13 mouse cellular contexts compared by ENCODE assay signal in the genomic region with DNA sequence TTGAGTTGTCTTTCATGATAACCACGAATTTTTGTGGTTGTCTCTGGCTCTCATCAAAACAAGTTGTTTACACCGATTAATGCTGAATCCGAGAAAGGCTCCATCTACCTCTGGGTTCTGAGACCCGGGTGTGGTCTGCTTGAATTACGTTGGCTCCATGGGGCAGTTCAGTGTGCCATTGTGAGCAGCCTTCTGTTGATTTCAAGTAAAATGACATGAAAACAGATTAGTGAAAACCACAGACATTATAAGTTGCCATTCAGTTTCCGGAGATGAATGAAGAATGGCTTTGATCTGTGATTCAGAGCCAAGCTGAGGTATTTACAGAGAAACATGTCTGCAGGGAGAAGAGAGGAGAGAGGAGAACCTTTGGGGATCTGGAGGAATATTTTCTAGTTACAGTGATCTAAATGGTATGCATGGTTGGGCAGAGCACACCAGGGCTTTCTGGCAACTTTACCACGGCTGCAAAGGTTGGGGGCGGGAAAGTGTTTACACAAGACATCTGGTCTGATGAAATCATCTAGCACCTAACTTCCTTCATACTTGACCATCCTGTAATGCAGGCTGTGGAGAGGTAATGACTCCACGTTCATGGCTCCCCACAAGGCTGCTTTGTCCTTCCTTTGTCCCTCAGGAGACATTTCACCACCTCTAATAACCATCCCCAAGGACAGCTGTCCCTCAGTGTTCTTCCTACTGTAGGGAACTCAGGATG.
DNase-seq lines count a peak whose midpoint lies in the region; ATAC-seq and TF ChIP-seq lines count a peak whose summit lies in the region.
"Had no signal": no experiment of that assay in that cellular context is flagged by ENCODE, and none has a peak within 500 bp of the region (broad histone marks: within the 10 kb centered on the region; RNA-seq: fewer than 3 reads in every experiment).

No protein-coding gene starts in this region.

- TF ChIP-seq POLR2A in MEL (IDR thresholded peaks at IDR 0.05; ENCODE audit: control insufficient read depth in 1 of 2, insufficient read depth in 1 of 2, low read depth in 1 of 2, low read length in 2 of 2, poor library complexity in 1 of 2) (no peak), myocyte (IDR thresholded peaks at IDR 0.05; ENCODE audit: insufficient read length, low read depth) (no peak)

- H3K79me2 ChIP-seq in MEL (ENCODE audit: control insufficient read depth, insufficient read depth, low read length, poor library complexity) (no peaks in the 10 kb centered on the region), myocyte (ENCODE audit: control insufficient read depth, insufficient read depth) (no peaks in the 10 kb centered on the region)

- H3K4me3 ChIP-seq in kidney, embryonic 15.5 days (replicated peaks) = no peak overlapping the region
- H3K4me3 ChIP-seq in kidney, embryonic 16.5 days (ENCODE audit: low read length) = no peak overlapping the region
- H3K4me3 ChIP-seq in MEL (ENCODE audit: control insufficient read depth in 1 of 2, insufficient read depth in 1 of 2, low read depth in 2 of 2, low read length in 2 of 2) (no peak overlapping the region), myocyte (no peak overlapping the region)
- no peak overlapping the region for H3K4me3 ChIP-seq in hindbrain, embryonic 11.5 days (ENCODE audit: low read depth, low read length)
- no peak overlapping the region for H3K4me3 ChIP-seq in forebrain, embryonic 16.5 days (replicated peaks; ENCODE audit: low read length)
- H3K4me3 ChIP-seq: hindbrain, embryonic 13.5 days; megakaryocyte, embryonic 14.5 days; neural tube, embryonic 12.5 days had no signal

- DNase-seq in MEL (ENCODE audit: low read depth, low spot score) = no peak
- no peak for DNase-seq in hindbrain, embryonic 11.5 days (ENCODE audit: low spot score)
- no peak for DNase-seq in cerebellum, adult 18-20 months
- DNase-seq: cerebellum, adult 11 months; gastrocnemius, postnatal 25 days had no signal

- H3K4me2 ChIP-seq in kidney, embryonic 15.5 days = no peak overlapping the region
- H3K4me2 ChIP-seq in kidney, embryonic 16.5 days (replicated peaks; ENCODE audit: low read depth, low read length) = no peak overlapping the region
- peak overlapping the region; percentile 21 for H3K4me2 ChIP-seq in myocyte (ENCODE audit: low read depth)
- H3K4me2 ChIP-seq in hindbrain, embryonic 11.5 days (replicated peaks; ENCODE audit: low read depth, low read length) = no peak overlapping the region
- H3K4me2 ChIP-seq in forebrain, embryonic 16.5 days (ENCODE audit: low read length) = no peak overlapping the region
- H3K4me2 ChIP-seq: hindbrain, embryonic 13.5 days; neural tube, embryonic 12.5 days had no signal

- peaks cover 39% of the 10 kb centered on the region for H3K4me1 ChIP-seq in kidney, embryonic 15.5 days
- peaks cover 18% of the 10 kb centered on the region for H3K4me1 ChIP-seq in kidney, embryonic 16.5 days (ENCODE audit: insufficient read depth, low read length)
- peaks cover 0 to 18% of the 10 kb centered on the region in 2 experiments; a peak in 2 of 4 replicates for H3K4me1 ChIP-seq in MEL (ENCODE audit: control insufficient read depth in 1 of 2, insufficient read depth in 2 of 2, low read length in 2 of 2)
- no peaks in the 10 kb centered on the region for H3K4me1 ChIP-seq in hindbrain, embryonic 11.5 days (replicated peaks; ENCODE audit: control insufficient read depth, insufficient read depth, low read length)
- H3K4me1 ChIP-seq in forebrain, embryonic 16.5 days (replicated peaks; ENCODE audit: control insufficient read depth, insufficient read depth, low read length) = no peaks in the 10 kb centered on the region
- H3K4me1 ChIP-seq: neural tube, embryonic 12.5 days had no signal

- H3K27ac ChIP-seq in kidney, embryonic 15.5 days = no peak overlapping the region
- H3K27ac ChIP-seq in kidney, embryonic 16.5 days (ENCODE audit: low read length) = no peak overlapping the region
- H3K27ac ChIP-seq in MEL (ENCODE audit: control insufficient read depth, low read depth, low read length) = no peak overlapping the region; the same call in 1 of the 2 replicates
- H3K27ac ChIP-seq in hindbrain, embryonic 11.5 days (ENCODE audit: low read depth, low read length) = no peak overlapping the region
- H3K27ac ChIP-seq in forebrain, embryonic 16.5 days (ENCODE audit: low read length) = no peak overlapping the region
- H3K27ac ChIP-seq: hindbrain, embryonic 13.5 days; neural tube, embryonic 12.5 days had no signal

- H3K27me3 ChIP-seq in kidney, embryonic 15.5 days = no peaks in the 10 kb centered on the region
- no peaks in the 10 kb centered on the region for H3K27me3 ChIP-seq in kidney, embryonic 16.5 days (ENCODE audit: insufficient read depth, low read length)
- H3K27me3 ChIP-seq in MEL (ENCODE audit: control insufficient read depth in 1 of 2, insufficient read depth in 2 of 2, low read length in 2 of 2) = no peaks in the 10 kb centered on the region
- H3K27me3 ChIP-seq in myocyte (ENCODE audit: control insufficient read depth, insufficient read depth, insufficient read length) = no peaks in the 10 kb centered on the region
- no peaks in the 10 kb centered on the region for H3K27me3 ChIP-seq in hindbrain, embryonic 11.5 days (ENCODE audit: control insufficient read depth, insufficient read depth, low read length)
- no peaks in the 10 kb centered on the region for H3K27me3 ChIP-seq in forebrain, embryonic 16.5 days (replicated peaks; ENCODE audit: control insufficient read depth, insufficient read depth, low read length)
- H3K27me3 ChIP-seq: hindbrain, embryonic 13.5 days; neural tube, embryonic 12.5 days had no signal

- no peak for TF ChIP-seq RAD21 in MEL (IDR thresholded peaks at IDR 0.05; ENCODE audit: low read depth, low read length)

- no peak overlapping the region for H3ac ChIP-seq in myocyte (ENCODE audit: control insufficient read depth, insufficient read length)

- no peak overlapping the region for H3K9ac ChIP-seq in kidney, embryonic 15.5 days
- no peak overlapping the region for H3K9ac ChIP-seq in kidney, embryonic 16.5 days (replicated peaks; ENCODE audit: low read length)
- H3K9ac ChIP-seq in MEL (ENCODE audit: control insufficient read depth, low read depth, low read length, poor library complexity, severe bottlenecking) = no peak overlapping the region
- H3K9ac ChIP-seq in hindbrain, embryonic 11.5 days (ENCODE audit: low read depth, low read length) = no peak overlapping the region
- no peak overlapping the region for H3K9ac ChIP-seq in forebrain, embryonic 16.5 days (replicated peaks; ENCODE audit: low read depth, low read length)
- H3K9ac ChIP-seq: hindbrain, embryonic 13.5 days; neural tube, embryonic 12.5 days had no signal

- TF ChIP-seq EP300 in MEL (IDR thresholded peaks at IDR 0.05; ENCODE audit: low read depth in 1 of 2, low read length in 2 of 2) = no peak

- H3K9me3 ChIP-seq in kidney, embryonic 15.5 days (replicated peaks) = no peaks in the 10 kb centered on the region
- H3K9me3 ChIP-seq in kidney, embryonic 16.5 days (ENCODE audit: low read length) = no peaks in the 10 kb centered on the region
- no peaks in the 10 kb centered on the region for H3K9me3 ChIP-seq in MEL (replicated peaks; ENCODE audit: insufficient read depth, low read length)
- H3K9me3 ChIP-seq in hindbrain, embryonic 11.5 days (ENCODE audit: control insufficient read depth, low read length) = no peaks in the 10 kb centered on the region
- no peaks in the 10 kb centered on the region for H3K9me3 ChIP-seq in forebrain, embryonic 16.5 days (ENCODE audit: control insufficient read depth, low read length)
- H3K9me3 ChIP-seq: hindbrain, embryonic 13.5 days; neural tube, embryonic 12.5 days had no signal

- TF ChIP-seq CTCF in MEL (IDR thresholded peaks at IDR 0.05 in 2 of 3, conservative IDR thresholded peaks at IDR 0.05 in 1 of 3; ENCODE audit: control insufficient read depth in 1 of 3, insufficient read depth in 1 of 3, low read depth in 2 of 3, low read length in 3 of 3, poor library complexity in 1 of 3, severe bottlenecking in 1 of 3) = no peak

- 0 out of 2 replicates have a peak, but pooled peaks have one; percentile 34 for ATAC-seq in kidney, embryonic 15.5 days (replicated peaks; ENCODE audit: low FRiP score)
- ATAC-seq in kidney, embryonic 16.5 days (ENCODE audit: low FRiP score, low TSS enrichment) = no peak
- ATAC-seq in inflammation-experienced regulatory T-cells, adult 6 months = peak; percentile 85
- no peak for ATAC-seq in hindbrain, embryonic 11.5 days (ENCODE audit: low FRiP score)
- ATAC-seq in forebrain, embryonic 16.5 days = no peak

- WGBS in kidney, embryonic 15.5 days = 52% methylated on average over 9 of the region's 9 CpGs
- WGBS in kidney, embryonic 16.5 days = 62% methylated on average over 9 of the region's 9 CpGs
- 74% methylated on average over 9 of the region's 9 CpGs for WGBS in hindbrain, embryonic 11.5 days
- 67% methylated on average over 9 of the region's 9 CpGs for WGBS in forebrain, embryonic 16.5 days

- H3K36me3 ChIP-seq in kidney, embryonic 15.5 days = no peaks in the 10 kb centered on the region
- H3K36me3 ChIP-seq in kidney, embryonic 16.5 days (ENCODE audit: insufficient read depth, low read length) = no peaks in the 10 kb centered on the region
- peaks cover 0 to 3% of the 10 kb centered on the region in 2 experiments; a peak in 1 of 4 replicates for H3K36me3 ChIP-seq in MEL (ENCODE audit: control insufficient read depth in 1 of 2, insufficient read depth in 2 of 2, low read length in 2 of 2)
- no peaks in the 10 kb centered on the region for H3K36me3 ChIP-seq in myocyte (ENCODE audit: control insufficient read depth, insufficient read depth)
- no peaks in the 10 kb centered on the region for H3K36me3 ChIP-seq in hindbrain, embryonic 11.5 days (ENCODE audit: control insufficient read depth, insufficient read depth, low read length)
- no peaks in the 10 kb centered on the region for H3K36me3 ChIP-seq in forebrain, embryonic 16.5 days (ENCODE audit: control insufficient read depth, insufficient read depth)
- H3K36me3 ChIP-seq: hindbrain, embryonic 13.5 days; neural tube, embryonic 12.5 days had no signal

TF ChIP-seq in MEL, 35 proteins besides CTCF, POLR2A, EP300 and RAD21:
- TF ChIP-seq ZMIZ1 (IDR thresholded peaks at IDR 0.05; ENCODE audit: low read depth, low read length) (no peak), POLR2AphosphoS5 (IDR thresholded peaks at IDR 0.05; ENCODE audit: borderline replicate concordance, low read depth, low read length) (no peak), ETS1 (IDR thresholded peaks at IDR 0.05; ENCODE audit: low read depth, low read length) (0 out of 2 replicates have a peak, but pooled peaks have one; percentile 28)

TF ChIP-seq in myocyte, 11 proteins besides CTCF, POLR2A, EP300 and RAD21:
- TF ChIP-seq E2F4 (IDR thresholded peaks at IDR 0.05; ENCODE audit: insufficient read depth) (no peak), MAX (IDR thresholded peaks at IDR 0.05; ENCODE audit: low read depth) (no peak), USF1 (IDR thresholded peaks at IDR 0.05; ENCODE audit: low read depth) (no peak), CEBPB (IDR thresholded peaks at IDR 0.05; ENCODE audit: insufficient read depth, poor library complexity, severe bottlenecking) (0 out of 2 replicates have a peak, but pooled peaks have one; percentile 29), POLR2AphosphoS2 (IDR thresholded peaks at IDR 0.05; ENCODE audit: insufficient read length, low read depth) (no peak)
TF ChIP-seq in myocyte: peak in this region for 1.

Comparison
In these comparisons a context has a peak if more than half of its experiments do, and no peak if none do; other contexts are left out.
1. ATAC-seq: peak in kidney, embryonic 15.5 days (single experiment) and inflammation-experienced regulatory T-cells, adult 6 months (single experiment); none in kidney, embryonic 16.5 days (single experiment), hindbrain, embryonic 11.5 days (single experiment) and forebrain, embryonic 16.5 days (single experiment).